10 mouse cellular contexts compared by ENCODE assay signal in the genomic region with DNA sequence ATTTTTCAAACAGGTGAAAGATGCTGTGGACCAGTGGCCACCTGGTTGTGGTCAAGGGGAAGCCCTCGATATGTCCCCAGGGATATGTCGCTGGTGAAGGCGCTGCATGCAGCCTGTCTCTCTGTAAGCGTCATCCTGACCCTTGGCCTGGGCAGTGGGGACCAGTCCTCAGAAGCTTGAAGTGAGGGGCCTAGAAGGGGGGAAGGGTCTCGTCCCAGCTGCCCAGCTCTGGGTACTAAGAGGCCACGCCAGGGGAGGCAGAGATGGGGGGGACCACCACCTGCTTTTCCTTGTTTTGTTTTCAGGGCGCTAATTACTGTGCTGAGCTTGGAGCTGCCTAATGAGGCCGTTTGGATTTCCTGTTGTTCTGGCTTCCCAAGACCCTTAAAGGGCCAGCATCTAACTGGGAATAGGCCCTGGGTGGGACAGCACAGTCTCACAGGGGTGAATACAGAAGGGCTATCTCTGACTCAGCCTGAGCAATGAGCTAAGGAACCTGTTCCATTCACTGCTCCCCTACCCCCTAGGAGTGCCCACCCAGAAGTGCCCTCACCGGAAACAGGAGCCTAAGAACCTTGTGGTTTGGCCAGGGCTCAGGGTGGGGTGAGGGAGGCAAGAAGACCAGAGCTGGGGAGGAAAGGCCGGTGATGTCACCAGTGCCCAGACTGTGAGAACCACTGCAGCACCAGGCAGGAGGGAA. TPM values are rescaled to one million over a fixed set of nuclear protein-coding genes. Genes with fewer than 3 reads are reported as not detected.
DNase-seq lines count a peak whose midpoint lies in the region; ATAC-seq and TF ChIP-seq lines count a peak whose summit lies in the region.
"Had no signal": no experiment of that assay in that cellular context is flagged by ENCODE, and none has a peak within 500 bp of the region (broad histone marks: within the 10 kb centered on the region; RNA-seq: fewer than 3 reads in every experiment).

No protein-coding gene starts in this region.

- no peak for DNase-seq in heart, embryonic 10.5 days (ENCODE audit: low spot score)
- DNase-seq in liver, postnatal 0 days, result peak; percentile 13
- DNase-seq in liver, result no peak
- DNase-seq in midbrain, embryonic 14.5 days, result no peak
- DNase-seq: gastrocnemius, postnatal 25 days had no signal

- peaks cover 33% of the 10 kb centered on the region for H3K27me3 ChIP-seq in heart, embryonic 10.5 days (ENCODE audit: insufficient read depth, poor library complexity, severe bottlenecking)
- peaks cover 7% of the 10 kb centered on the region; the same call in 1 of the 2 replicates for H3K27me3 ChIP-seq in heart, embryonic 11.5 days (ENCODE audit: control insufficient read depth, insufficient read depth, low read length)
- no peaks in the 10 kb centered on the region for H3K27me3 ChIP-seq in liver, postnatal 0 days (ENCODE audit: insufficient read depth, low read length)
- peaks cover 53% of the 10 kb centered on the region for H3K27me3 ChIP-seq in forebrain, embryonic 15.5 days
- peaks cover 19% of the 10 kb centered on the region; the same call in 1 of the 2 replicates for H3K27me3 ChIP-seq in midbrain, embryonic 14.5 days (ENCODE audit: control insufficient read depth, insufficient read depth, low read length)
- H3K27me3 ChIP-seq: stomach, embryonic 15.5 days had no signal

- no peak for TF ChIP-seq CTCF in liver, postnatal 0 days (IDR thresholded peaks at IDR 0.05; ENCODE audit: low read depth)

- peak overlapping the region; percentile 60; the same call in 1 of the 2 replicates for H3K27ac ChIP-seq in heart, embryonic 10.5 days
- H3K27ac ChIP-seq in heart, embryonic 11.5 days (ENCODE audit: low read depth, low read length), result no peak overlapping the region
- H3K27ac ChIP-seq in liver, postnatal 0 days (ENCODE audit: low read depth), result 0 out of 2 replicates have a peak overlapping the region, but pooled peaks have one; percentile 22
- H3K27ac ChIP-seq in forebrain, embryonic 15.5 days (replicated peaks), result no peak overlapping the region
- no peak overlapping the region for H3K27ac ChIP-seq in midbrain, embryonic 14.5 days (replicated peaks; ENCODE audit: low read depth, low read length)
- H3K27ac ChIP-seq: stomach, embryonic 15.5 days had no signal

- no peaks in the 10 kb centered on the region for H3K36me3 ChIP-seq in heart, embryonic 10.5 days
- no peaks in the 10 kb centered on the region for H3K36me3 ChIP-seq in heart, embryonic 11.5 days (ENCODE audit: control insufficient read depth, insufficient read depth, low read length)
- H3K36me3 ChIP-seq in liver, postnatal 0 days (replicated peaks; ENCODE audit: insufficient read depth, low read length), result no peaks in the 10 kb centered on the region
- no peaks in the 10 kb centered on the region for H3K36me3 ChIP-seq in forebrain, embryonic 15.5 days
- no peaks in the 10 kb centered on the region for H3K36me3 ChIP-seq in midbrain, embryonic 14.5 days (ENCODE audit: control insufficient read depth, insufficient read depth, low read length)
- H3K36me3 ChIP-seq: stomach, embryonic 15.5 days had no signal

- H3K4me2 ChIP-seq in heart, embryonic 11.5 days, result no peak overlapping the region
- H3K4me2 ChIP-seq in liver, postnatal 0 days (ENCODE audit: low read depth, low read length), result no peak overlapping the region
- H3K4me2 ChIP-seq in forebrain, embryonic 15.5 days (replicated peaks), result no peak overlapping the region
- H3K4me2 ChIP-seq in midbrain, embryonic 14.5 days (ENCODE audit: low read length), result no peak overlapping the region
- H3K4me2 ChIP-seq: stomach, embryonic 15.5 days had no signal

- no peak overlapping the region for H3K9ac ChIP-seq in heart, embryonic 11.5 days (ENCODE audit: low read depth, low read length)
- H3K9ac ChIP-seq in liver, postnatal 0 days (replicated peaks), result no peak overlapping the region
- no peak overlapping the region for H3K9ac ChIP-seq in forebrain, embryonic 15.5 days (replicated peaks)
- H3K9ac ChIP-seq in midbrain, embryonic 14.5 days (replicated peaks; ENCODE audit: low read length), result no peak overlapping the region
- H3K9ac ChIP-seq: stomach, embryonic 15.5 days had no signal

- 29% methylated on average over 10 of the region's 10 CpGs for WGBS in heart, embryonic 10.5 days
- WGBS in heart, embryonic 11.5 days (ENCODE audit: insufficient replicate concordance), result 31% methylated on average over 10 of the region's 10 CpGs
- WGBS in liver, postnatal 0 days (ENCODE audit: insufficient replicate concordance), result 50% methylated on average over 10 of the region's 10 CpGs
- 16% methylated on average over 10 of the region's 10 CpGs for WGBS in forebrain, embryonic 15.5 days
- WGBS in midbrain, embryonic 14.5 days, result 33% methylated on average over 10 of the region's 10 CpGs

- H3K9me3 ChIP-seq in heart, embryonic 10.5 days, result 0 out of 2 replicates have a peak, but pooled peaks cover 3% of the 10 kb centered on the region
- H3K9me3 ChIP-seq in heart, embryonic 11.5 days (replicated peaks; ENCODE audit: control insufficient read depth, low read length), result no peaks in the 10 kb centered on the region
- peaks cover 4% of the 10 kb centered on the region; the same call in 1 of the 2 replicates for H3K9me3 ChIP-seq in liver, postnatal 0 days (ENCODE audit: low read length)
- H3K9me3 ChIP-seq in forebrain, embryonic 15.5 days, result no peaks in the 10 kb centered on the region
- no peaks in the 10 kb centered on the region for H3K9me3 ChIP-seq in midbrain, embryonic 14.5 days (ENCODE audit: control insufficient read depth, low read length)
- H3K9me3 ChIP-seq: stomach, embryonic 15.5 days had no signal

- H3K4me3 ChIP-seq in heart, embryonic 10.5 days, result no peak overlapping the region
- H3K4me3 ChIP-seq in heart, embryonic 11.5 days (ENCODE audit: low read depth, low read length), result no peak overlapping the region
- H3K4me3 ChIP-seq in liver, postnatal 0 days (ENCODE audit: low read depth, low read length), result no peak overlapping the region
- no peak overlapping the region for H3K4me3 ChIP-seq in forebrain, embryonic 15.5 days
- no peak overlapping the region for H3K4me3 ChIP-seq in midbrain, embryonic 14.5 days (replicated peaks; ENCODE audit: low read depth, low read length)
- H3K4me3 ChIP-seq: stomach, embryonic 15.5 days had no signal

- peaks cover 43% of the 10 kb centered on the region for H3K4me1 ChIP-seq in heart, embryonic 10.5 days
- H3K4me1 ChIP-seq in heart, embryonic 11.5 days (ENCODE audit: control insufficient read depth, insufficient read depth, low read length), result peaks cover 6% of the 10 kb centered on the region; the same call in 1 of the 2 replicates
- H3K4me1 ChIP-seq in liver, postnatal 0 days (ENCODE audit: insufficient read depth), result peaks cover 13% of the 10 kb centered on the region
- H3K4me1 ChIP-seq in forebrain, embryonic 15.5 days, result peaks cover 17% of the 10 kb centered on the region
- 0 out of 2 replicates have a peak, but pooled peaks cover 7% of the 10 kb centered on the region for H3K4me1 ChIP-seq in midbrain, embryonic 14.5 days (ENCODE audit: control insufficient read depth, insufficient read depth, low read length)

- ATAC-seq in heart, embryonic 11.5 days (replicated peaks; ENCODE audit: insufficient number of reproducible peaks, low FRiP score, low TSS enrichment), result no peak
- ATAC-seq in liver, postnatal 0 days, result no peak
- peak; percentile 73 for ATAC-seq in forebrain, embryonic 15.5 days (replicated peaks)
- 0 out of 2 replicates have a peak, but pooled peaks have one; percentile 14 for ATAC-seq in midbrain, embryonic 14.5 days (ENCODE audit: low FRiP score, low TSS enrichment)
- no peak for ATAC-seq in frontal cortex, adult (ENCODE audit: low TSS enrichment)
- no peak for ATAC-seq in monocyte, adult 5-6 weeks (replicated peaks; ENCODE audit: insufficient number of reproducible peaks, low FRiP score, low TSS enrichment, poor library complexity, severe bottlenecking)

- TF ChIP-seq EP300 in liver, postnatal 0 days (IDR thresholded peaks at IDR 0.05; ENCODE audit: low read depth), result no peak

RNA-seq across cellular contexts. Expression of gene Dll4, which starts 11.7 kb away (rescaled TPM):
- 6.0 and 7.5 TPM in 2 replicates for polyA plus RNA-seq in heart, embryonic 10.5 days (2016; fragmentation: Nextera tagmentation; extraction: Ambion mirVana)
- 3.7 and 5.0 TPM in 2 replicates for polyA plus RNA-seq in heart, embryonic 11.5 days (2014; fragmentation: Nextera tagmentation; extraction: Ambion mirVana)
- 1.8 and 1.9 TPM in 2 replicates for polyA plus RNA-seq in liver, postnatal 0 days (2015; fragmentation: Nextera tagmentation; extraction: Ambion mirVana)
- polyA plus RNA-seq in forebrain, embryonic 15.5 days (2015; fragmentation: Nextera tagmentation; extraction: Ambion mirVana), result 4.0 and 4.1 TPM in 2 replicates
- polyA plus RNA-seq in midbrain, embryonic 14.5 days (2014; fragmentation: Nextera tagmentation; extraction: Ambion mirVana), result 4.0 and 4.4 TPM in 2 replicates
- 0.19 to 0.85 TPM in 2 of 3 replicates, not detected in the other for total RNA-seq in monocyte, adult 5-6 weeks (2017)

RNA-seq across cellular contexts. Expression of gene Vps18, which starts 25.4 kb away (rescaled TPM):
- polyA plus RNA-seq in heart, embryonic 10.5 days (2016; fragmentation: Nextera tagmentation; extraction: Ambion mirVana), result 17.4 and 18.6 TPM in 2 replicates
- polyA plus RNA-seq in heart, embryonic 11.5 days (2014; fragmentation: Nextera tagmentation; extraction: Ambion mirVana), result 6.9 and 8.7 TPM in 2 replicates
- polyA plus RNA-seq in liver, postnatal 0 days (2015; fragmentation: Nextera tagmentation; extraction: Ambion mirVana), result 4.7 TPM in 2 replicates
- 30.2 and 31.1 TPM in 2 replicates for polyA plus RNA-seq in forebrain, embryonic 15.5 days (2015; fragmentation: Nextera tagmentation; extraction: Ambion mirVana)
- polyA plus RNA-seq in midbrain, embryonic 14.5 days (2014; fragmentation: Nextera tagmentation; extraction: Ambion mirVana), result 19.3 and 22.6 TPM in 2 replicates
- total RNA-seq in monocyte, adult 5-6 weeks (2017), result 20.7 to 33.0 TPM (median 21.1 TPM) in 3 replicates

RNA-seq across cellular contexts. Expression of gene Chac1, which starts 37.1 kb away (rescaled TPM):
- polyA plus RNA-seq in heart, embryonic 10.5 days (2016; fragmentation: Nextera tagmentation; extraction: Ambion mirVana), result 0.55 and 0.69 TPM in 2 replicates
- polyA plus RNA-seq in heart, embryonic 11.5 days (2014; fragmentation: Nextera tagmentation; extraction: Ambion mirVana), result 0.35 and 0.74 TPM in 2 replicates
- polyA plus RNA-seq in liver, postnatal 0 days (2015; fragmentation: Nextera tagmentation; extraction: Ambion mirVana), result 0.35 and 0.36 TPM in 2 replicates
- 5.5 and 5.8 TPM in 2 replicates for polyA plus RNA-seq in forebrain, embryonic 15.5 days (2015; fragmentation: Nextera tagmentation; extraction: Ambion mirVana)
- 5.0 and 8.4 TPM in 2 replicates for polyA plus RNA-seq in midbrain, embryonic 14.5 days (2014; fragmentation: Nextera tagmentation; extraction: Ambion mirVana)
- 0.49 TPM in 1 of 3 replicates, not detected in the others for total RNA-seq in monocyte, adult 5-6 weeks (2017)

RNA-seq across cellular contexts. Expression of gene Rhov, which starts 42.9 kb away (rescaled TPM):
- polyA plus RNA-seq in heart, embryonic 10.5 days (2016; fragmentation: Nextera tagmentation; extraction: Ambion mirVana), result 0.39 TPM in 1 of 2 replicates, not detected in the other
- not detected in 2 replicates for polyA plus RNA-seq in heart, embryonic 11.5 days (2014; fragmentation: Nextera tagmentation; extraction: Ambion mirVana)
- polyA plus RNA-seq in liver, postnatal 0 days (2015; fragmentation: Nextera tagmentation; extraction: Ambion mirVana), result not detected in 2 replicates
- polyA plus RNA-seq in forebrain, embryonic 15.5 days (2015; fragmentation: Nextera tagmentation; extraction: Ambion mirVana), result 19.6 and 24.0 TPM in 2 replicates
- 19.9 and 27.1 TPM in 2 replicates for polyA plus RNA-seq in midbrain, embryonic 14.5 days (2014; fragmentation: Nextera tagmentation; extraction: Ambion mirVana)
- 0.48 TPM in 1 of 3 replicates, not detected in the others for total RNA-seq in monocyte, adult 5-6 weeks (2017)
- total RNA-seq: gastrocnemius, postnatal 25 days had no signal

Comparison
In these comparisons a context has a peak if more than half of its experiments do, and no peak if none do; other contexts are left out.
1. H3K27ac ChIP-seq: peak in heart, embryonic 10.5 days (single experiment) and liver, postnatal 0 days (single experiment); none in heart, embryonic 11.5 days (single experiment), forebrain, embryonic 15.5 days (single experiment) and midbrain, embryonic 14.5 days (single experiment).
2. ATAC-seq: peak in forebrain, embryonic 15.5 days (single experiment) and midbrain, embryonic 14.5 days (single experiment); none in heart, embryonic 11.5 days (single experiment), liver, postnatal 0 days (single experiment), frontal cortex, adult (single experiment) and monocyte, adult 5-6 weeks (single experiment).